Mouse (Mus musculus) brain, adult 2 months (tissue): ENCODE data around the gene Grasp.

Experiments used
- DNase-seq: peaks from one replicate; pipeline ENCODE4 v3.0.0; 2011; ENCODE audit warnings: low read depth, low spot score

Grasp gene

DNA sequence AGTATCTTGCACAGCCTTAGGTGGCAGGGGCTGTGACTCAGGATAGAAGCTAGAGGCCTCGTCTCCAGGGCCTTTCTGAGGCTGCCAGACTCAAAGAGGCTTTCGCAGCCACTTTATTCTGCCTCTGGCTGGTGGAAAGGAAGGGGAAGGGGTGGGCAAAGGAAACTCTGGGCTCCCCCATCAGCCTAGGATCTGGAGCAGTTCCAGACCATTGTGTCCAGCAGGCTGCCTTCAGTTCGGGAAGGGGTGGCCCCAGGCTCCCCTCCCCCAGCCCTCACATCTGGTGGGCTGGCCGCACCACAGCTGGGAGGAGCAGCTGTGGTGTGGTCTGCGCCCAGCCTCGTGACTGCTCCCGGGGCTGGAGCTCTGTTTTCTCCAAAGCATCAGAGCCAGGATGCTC, 4.0 kb downstream of the Grasp start:
- peak; percentile 34 for DNase-seq

DNA sequence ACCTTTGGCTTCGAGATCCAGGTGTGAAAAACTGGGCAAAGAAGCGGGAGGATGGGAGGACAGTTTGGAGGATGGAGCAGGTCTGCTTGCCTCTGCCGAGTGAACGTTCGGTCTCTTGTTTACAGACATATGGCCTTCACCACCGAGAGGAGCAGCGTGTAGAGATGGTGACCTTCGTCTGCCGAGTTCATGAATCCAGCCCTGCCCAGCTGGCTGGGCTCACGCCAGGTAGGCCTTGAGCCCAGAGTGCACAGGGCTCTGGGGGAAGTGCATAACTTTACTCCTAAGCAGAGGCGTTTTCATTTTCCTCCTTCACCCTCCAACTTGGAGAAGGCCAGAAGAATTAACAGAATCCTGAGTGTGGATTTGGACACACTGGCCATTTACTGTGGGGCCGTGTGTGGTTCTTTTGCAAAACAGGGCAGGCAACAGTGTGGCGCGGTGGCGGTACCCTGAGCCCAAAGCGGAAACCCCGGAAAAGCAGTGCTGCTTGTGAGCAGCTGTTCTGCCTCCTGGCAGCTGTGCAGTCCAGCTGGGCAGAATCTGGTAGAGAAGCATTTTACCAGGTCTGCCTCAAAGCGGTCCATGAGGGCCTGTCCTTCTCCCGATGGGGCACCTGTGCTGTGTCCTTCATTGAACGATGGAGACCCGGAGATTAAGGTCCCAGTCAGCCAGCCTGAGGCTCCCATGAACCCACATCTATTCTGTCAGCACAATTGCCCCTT, 5.0 kb downstream of the Grasp start:
- DNase-seq, result no peak

DNA sequence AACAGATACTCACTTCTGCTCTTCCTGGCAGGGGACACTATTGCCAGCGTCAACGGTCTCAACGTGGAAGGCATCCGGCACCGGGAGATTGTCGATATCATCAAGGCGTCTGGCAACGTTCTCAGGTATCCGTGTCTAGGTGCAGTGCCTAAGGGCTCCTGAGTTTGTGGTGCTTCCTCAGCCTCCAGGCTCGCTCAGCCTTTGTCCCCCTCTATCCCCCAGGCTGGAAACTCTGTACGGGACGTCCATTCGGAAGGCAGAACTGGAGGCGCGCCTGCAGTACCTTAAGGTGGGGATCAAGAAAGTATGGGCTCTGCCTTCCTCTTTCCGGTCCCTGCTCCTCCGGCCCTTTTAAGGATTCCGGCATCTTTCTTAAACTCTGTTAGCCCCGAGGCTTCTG, 6.5 kb downstream of the Grasp start:
- DNase-seq, result no peak

DNA sequence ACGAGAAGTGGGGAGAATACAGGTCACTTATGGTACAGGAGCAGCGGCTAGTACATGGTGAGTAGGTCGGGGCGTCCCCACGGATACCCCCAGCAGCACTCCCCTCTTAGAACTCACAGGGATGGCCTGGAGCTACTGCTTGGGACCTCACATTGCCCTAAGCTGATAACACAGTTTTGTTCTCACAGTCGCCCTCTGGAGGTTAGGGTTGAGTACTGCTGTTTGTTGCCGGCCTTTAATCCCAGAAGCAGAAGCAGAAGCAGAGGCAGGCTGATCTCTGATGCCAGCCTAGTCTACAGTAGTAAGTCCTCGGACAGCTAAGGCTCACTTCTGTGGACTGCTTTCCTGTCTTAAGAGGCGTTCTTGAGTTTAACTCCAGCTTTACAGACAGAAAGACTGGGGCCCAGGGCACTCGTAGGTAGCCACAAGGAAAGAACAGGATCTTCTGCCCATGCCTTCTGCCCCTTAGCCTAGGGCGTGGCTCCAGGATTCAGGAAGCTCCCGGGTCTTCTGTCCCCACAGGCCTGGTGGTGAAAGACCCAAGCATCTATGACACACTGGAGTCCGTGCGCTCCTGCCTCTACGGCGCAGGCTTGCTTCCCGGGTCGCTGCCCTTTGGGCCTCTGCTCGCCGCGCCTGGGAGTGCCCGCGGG, 7.1 kb downstream of the Grasp start:
- peak; percentile 44 for DNase-seq

DNA sequence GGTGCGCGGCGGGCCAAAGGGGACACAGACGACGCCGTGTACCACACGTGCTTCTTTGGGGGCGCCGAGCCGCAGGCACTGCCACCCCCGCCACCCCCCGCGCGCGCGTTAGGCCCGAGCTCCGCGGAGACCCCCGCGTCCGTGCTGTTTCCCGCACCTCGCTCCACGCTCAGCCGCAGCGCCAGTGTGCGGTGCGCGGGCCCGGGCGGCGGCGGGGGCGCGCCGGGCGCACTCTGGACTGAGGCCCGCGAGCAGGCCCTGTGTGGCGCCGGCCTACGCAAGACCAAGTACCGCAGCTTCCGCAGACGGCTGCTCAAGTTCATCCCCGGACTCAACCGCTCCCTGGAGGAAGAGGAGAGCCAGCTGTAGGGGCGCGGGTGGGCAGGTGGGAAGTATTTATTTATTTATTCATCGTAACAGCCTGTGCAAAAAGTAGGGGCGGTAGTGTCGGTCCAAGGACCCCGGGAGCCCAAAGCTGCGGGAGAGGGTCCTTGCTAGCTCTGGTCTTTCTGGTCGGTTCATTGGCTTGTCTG, 7.7 kb downstream of the Grasp start:
- DNase-seq, result no peak

DNA sequence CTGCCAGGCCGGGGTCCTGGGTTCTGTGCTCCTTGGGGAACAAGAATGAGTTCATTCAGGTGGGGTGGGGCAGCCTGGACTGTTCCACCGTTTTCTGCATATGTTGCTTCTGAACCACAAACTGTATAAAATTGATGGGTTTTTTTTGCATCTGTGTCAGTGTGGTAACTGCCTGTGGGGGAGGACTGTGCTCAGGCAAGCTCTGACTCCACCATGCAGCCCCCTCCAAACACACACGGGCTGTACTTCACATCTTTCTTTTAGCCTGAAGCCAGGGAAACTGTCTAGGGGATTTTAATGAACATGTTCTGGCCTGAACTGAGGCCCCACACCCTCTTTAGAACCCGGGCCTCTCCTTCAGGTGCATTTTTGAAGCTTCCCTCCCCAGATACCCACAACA, 8.6 kb downstream of the Grasp start:
- DNase-seq, result peak; percentile 82

DNA sequence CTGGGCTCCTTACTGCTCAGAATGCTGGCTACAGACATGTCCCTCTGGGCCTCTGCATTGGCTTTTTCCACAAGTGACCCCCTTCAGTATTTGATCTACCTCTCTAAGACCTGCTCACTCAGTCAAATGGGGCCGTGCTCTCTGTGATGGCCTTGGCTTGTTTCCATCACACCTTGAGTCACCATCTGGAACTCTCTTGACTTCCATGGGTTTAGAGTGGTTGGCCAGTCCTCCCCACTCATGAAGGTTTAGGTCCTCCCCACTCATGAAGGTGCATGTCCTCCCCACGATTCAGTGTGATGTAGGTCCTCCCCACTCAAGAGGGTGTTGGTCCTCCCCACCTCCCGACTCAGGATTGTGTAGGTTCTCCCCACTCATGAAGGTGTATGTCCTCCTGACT, 9.2 kb downstream of the Grasp start:
- DNase-seq, result no peak

DNA sequence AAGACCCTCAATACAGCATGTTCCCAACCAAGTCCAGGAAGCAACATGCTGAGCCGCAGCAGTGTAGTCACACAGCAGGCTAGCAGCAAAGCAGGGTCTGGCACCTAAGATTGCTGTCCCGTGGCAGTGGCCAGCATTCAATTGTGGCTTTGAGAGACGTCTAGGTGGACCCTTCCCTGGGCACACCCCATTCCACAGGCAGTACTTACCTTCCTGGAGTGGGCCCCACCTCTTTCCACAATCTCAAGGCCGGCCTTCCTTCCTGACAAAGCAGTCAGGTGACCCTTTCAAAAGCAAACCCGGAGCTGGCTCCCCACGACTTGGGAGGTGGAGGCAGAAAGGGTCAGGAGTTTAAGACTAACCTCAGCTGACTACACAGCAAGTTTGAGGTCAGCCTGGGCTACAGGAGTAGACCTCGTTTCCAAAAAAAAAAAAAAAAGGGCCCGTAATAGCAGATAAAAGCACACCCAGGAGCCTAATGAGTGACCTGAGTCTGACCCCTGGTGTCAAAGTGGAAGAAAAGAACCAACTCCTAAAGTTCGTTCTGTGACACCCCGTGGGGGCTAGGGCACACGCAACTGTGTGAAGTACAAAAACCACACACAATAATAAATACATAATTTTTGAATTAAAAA, 9.8 kb downstream of the Grasp start:
- no peak for DNase-seq

DNA sequence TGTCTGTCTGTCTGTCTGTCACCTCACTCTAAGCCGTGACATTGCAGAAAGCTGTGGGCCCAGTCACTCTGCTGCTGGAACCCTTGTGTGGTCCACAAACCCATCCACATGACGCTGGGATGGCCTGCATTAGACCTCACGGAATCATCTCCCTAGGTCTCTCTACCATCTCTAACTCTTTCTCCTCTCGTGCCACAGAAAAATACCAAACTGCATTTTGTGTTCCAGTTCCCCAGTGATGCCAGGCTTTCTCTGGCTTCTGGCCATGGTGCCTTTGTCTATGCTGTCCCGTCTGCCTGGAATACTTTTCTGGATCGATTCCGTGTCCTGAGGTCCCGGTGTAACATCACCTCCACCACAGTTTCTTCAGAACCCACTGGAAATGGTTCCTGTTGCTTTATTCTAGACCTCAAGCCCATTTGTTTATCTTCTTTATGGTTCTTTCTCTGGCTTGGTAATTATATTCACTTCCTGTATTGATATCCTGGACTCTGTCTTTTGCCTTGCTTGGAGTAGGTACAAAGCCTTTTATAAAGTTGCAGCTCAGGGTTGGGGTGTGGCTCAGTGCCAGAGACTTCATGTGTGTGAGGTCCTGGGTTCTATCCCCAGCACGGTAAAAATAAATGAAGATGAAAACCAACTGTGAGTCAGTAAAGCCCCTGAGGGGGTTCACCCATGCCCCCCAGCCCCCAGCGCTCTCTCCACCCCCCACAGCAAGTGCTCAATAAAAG, 10.8 kb downstream of the Grasp start:
- peak; percentile 37 for DNase-seq

DNA sequence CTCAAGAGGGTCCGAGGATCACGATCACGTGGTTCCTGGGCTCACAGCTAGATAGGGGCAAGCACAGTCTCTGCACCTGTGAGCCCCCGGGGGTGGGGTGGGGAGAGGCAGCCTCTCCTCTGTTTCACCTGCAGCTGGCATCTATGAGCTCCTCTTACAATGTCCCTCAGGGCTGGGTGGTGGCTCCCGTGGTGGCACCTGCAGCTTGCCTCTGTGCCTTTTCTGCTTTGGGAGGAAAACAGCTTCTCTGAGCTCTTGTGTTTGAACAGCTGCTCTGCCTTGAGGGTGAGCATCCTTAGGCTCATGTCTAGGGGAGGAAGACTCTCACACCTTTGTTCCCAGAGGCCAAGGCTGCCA, 11.3 kb downstream of the Grasp start:
- peak; percentile 42 for DNase-seq

DNA sequence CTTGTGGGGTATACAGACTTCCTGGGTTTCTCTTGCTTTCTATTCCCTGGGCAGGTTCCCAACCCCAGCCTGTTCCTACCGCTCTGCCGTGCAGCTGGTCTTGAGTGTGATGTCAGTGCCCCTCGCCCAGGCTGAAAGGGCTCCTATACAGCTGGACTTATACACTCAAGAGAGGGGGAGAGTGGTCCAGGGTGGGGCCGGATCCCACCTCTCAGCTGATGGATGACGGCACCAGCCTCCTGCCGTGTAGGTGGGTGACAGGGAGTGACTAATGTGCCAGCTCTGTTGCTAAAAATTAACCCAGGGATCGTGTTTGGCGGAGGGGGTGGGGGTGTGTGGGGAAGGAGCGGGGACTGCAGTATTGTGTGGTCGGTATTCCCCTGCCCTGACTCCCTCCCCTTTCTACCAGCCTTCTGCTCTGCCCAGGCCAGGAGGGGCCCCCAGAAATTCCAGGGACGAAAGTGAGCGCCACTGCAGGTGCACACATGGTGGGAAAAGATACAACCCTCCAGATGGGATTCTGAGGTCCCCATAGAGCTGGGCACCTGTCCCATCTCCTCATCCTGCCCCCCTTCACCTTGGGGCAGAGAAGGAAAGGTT, 11.8 kb downstream of the Grasp start:
- DNase-seq, result peak; percentile 88

DNA sequence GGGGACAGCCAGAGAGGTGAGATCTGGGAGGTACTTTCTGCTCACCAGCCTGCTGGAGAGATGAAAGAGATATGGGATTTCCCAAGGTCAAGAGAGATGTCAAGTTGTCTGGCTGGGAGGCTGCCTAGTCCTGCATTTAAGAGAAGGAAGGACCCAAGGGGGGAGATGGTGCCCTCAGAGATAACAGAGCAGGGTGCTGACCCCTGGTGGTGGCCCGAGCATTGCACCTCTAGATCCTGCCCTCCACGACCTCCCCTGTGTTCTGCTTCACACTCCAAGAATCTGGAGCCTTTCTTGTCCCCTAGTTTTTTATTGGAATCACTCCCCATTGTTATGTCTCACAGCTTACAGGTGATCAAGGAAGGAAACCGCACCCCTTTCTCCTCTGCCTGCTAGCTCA, 12.9 kb downstream of the Grasp start:
- DNase-seq, result peak; percentile 64

DNA sequence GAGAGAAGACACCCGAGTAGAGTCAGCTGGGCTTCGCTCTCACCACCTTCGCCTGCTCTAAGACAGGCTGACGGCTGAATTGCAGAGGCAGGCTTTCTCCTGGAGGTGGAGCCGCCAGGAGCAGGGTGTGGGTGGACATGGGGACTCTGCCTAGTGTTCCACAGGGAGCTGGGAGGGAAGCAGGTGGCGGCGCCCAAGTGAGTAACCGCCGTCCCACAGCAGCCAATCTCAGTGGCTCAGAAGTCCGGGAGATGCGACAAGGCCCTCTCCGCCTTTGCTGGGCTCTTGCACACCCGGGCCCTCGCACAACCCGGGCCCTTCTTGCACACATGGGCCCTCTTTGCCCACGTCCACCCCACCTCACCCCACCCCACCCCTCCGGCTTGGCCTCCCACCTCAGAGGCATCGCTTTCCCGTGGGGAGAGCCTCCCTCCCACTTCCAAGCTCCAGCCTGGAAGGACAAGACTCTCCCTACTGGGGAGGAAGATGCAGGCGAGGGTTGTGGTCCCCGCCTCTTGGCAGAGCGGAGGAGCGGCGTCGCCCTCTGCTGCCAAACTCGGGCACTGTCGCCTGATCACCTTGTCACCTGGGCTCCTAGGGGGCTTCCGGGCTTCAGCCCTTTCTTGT, 15.0 kb downstream of the Grasp start:
- peak; percentile 95 for DNase-seq

DNA sequence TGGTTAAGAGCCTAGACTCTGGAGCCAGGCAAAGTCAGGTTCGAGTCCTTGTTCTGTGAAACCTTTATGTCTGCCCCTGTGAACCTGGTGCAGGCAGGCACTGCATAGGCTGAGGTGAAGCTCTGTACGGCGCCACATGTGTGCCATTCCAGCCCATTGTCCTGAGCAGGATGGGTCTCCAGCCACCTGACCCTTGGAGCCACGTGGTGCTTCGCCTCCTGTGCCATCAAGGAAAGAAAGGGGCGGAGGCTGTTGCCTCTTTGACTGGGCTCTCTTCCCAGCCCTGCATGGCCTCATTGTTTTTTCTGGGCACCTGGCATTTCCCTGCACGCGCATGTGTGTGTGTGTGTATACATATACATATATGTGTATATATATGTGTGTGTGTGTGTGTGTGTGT, 15.8 kb downstream of the Grasp start:
- DNase-seq, result no peak

DNA sequence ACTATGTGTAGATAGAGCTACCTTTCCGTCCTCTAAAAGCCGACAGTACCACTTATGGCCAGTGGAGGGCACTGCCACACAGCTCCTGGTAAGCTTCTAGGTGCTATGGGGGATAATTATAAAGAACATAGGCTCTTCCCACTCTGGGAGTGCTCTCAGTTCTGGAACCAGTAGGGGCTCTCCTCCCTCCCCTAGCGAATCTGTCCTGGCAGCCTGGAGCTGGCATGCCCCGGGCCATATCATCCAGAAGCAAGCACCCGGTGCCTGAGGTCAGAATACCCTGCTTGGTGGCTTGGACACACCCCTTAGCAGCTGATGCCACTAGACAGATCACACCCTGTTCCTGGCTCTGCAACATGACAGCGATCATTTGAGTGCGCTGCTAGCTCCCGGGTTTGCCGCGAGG, 16.8 kb downstream of the Grasp start:
- DNase-seq, result peak; percentile 95

DNA sequence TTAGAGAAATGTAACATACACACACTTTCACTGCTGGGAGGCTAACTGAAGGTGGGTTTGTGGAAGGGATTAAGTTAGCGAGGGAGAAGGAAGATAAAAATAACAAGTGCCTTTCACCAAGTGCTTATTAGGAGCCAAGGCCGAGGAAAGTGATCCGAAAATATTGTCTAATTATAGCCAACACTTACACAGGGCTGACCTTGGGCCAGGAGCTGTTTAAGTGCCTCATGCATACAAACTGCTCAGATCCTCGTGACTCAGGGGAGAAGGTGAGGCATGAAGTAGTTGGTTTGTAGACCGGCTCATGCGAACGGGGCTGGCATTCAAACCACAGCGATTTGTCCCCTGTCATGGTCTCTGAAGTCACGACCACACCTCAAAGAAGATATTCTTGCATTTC, 17.2 kb downstream of the Grasp start:
- DNase-seq, result no peak

DNA sequence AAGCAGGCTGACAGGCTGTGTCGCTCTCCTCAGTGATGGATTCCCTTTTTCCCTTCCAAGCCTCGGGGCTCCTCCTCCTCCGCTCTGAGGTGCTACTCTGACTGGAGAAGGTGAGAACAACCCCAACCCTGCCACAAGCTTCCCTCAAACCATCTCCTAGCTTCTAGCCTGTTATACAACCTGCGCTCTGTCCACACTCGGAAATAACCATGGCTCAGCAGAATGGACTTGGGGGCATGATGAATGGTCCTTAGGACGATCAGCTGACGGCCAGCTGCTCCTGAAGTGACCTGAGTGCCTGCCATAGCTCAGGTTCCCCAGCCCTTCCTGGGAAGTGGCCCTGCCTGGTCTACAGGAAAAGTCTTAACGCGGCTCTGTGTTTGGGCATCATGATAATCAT, 17.9 kb downstream of the Grasp start:
- peak; percentile 47 for DNase-seq

DNA sequence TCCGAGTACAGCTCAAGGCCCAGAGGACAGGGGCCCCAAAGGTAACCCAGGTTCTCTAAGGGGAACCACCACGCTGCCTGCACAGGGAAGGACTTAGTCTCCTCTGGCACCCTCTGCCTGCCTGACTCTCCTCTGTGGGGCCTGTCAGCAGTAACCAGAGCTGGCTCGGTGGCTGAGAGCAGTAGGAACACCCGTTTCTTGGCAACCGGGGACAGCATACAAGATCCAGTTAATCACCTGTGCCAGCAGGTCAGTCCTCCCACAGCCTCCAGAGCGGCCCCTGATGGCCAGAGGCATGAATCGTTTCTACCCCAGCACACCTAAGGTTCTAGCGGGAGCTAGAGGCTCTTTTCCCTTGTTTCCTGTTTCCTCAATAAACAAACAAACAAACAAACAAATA, 18.7 kb downstream of the Grasp start:
- DNase-seq, result peak; percentile 92

DNA sequence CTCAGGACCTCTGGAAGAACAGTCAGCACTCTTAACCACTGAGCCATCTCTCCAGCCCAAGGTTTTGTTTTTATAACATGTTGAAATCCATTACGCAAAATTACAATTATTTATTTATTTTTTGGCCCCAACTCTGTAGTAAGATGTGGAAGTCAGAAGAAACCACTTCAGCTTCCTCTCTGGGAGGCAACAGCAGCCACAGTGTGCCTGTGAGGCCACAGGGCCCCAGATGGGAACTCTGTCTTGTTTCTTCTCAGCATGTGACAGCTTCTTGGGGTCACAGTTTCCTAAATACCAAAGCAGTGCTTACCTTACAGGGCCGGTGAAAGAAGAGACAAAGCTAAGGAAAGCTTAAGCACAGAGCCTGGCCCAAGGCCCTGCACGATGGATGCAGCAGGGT, 20.0 kb downstream of the Grasp start:
- DNase-seq, result no peak

DNA sequence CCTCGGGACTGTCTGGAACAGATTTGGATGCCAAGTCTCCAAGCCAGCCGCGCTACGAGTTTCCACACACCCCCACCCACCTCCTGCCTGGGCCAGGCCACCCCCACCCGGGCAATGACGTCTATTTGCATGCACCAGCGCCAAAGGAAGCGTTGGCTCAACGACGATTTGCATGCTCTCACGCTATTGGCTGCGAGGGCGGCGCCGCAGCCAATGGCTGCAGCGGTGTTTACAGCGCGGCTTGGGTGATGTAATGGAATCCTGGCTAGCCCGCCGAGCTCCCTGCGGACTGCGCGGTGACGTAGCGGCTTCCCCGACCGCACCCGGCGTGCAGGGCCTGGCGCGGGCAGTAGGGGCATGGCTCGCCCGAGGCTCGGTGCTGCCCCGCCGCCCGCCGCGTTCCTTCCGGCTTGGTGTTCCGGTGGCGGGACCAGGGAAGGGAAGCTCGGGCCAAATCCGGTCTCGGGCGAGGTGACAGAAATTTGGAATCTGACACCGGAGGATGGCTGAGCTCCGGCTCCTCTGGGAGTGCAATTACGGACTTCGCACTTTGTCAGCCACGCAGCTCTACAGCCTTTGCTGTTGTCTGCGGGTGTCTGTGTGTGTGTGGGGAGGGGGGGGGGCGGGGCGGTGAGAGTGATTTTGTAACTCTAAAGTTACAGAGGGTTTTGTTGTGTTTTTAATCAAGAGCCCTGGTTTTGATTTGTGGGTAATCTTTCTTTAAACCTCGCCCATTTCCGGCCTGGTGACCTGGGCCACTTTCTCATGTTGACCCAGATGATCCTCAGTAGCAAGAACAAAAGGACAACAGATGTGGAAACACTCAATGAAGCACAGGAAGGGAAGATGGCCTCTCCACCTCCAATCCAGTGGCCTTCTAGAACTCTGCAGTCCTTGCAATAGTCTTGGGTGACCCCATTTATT, 22.5 kb downstream of the Grasp start:
- peak; percentile 99 for DNase-seq
